Mouse (Mus musculus) kidney, adult 2 months (tissue): Measurements from ENCODE around the gene Gzmd.

Experiments
- CTCF ChIP-seq: fragments of 200-500 bp; conservative IDR thresholded peaks from 2 replicates; pipeline ENCODE4 v1.5.1; 2011; ENCODE audit warnings: low read depth, mild to moderate bottlenecking, control low read depth, low read length, moderate library complexity, mixed read lengths; ENCODE audit not compliant: insufficient read depth, insufficient read length
- POLR2A ChIP-seq: fragments of 200-500 bp; IDR thresholded peaks from one replicate; pipeline ENCODE4 v1.6.1; 2011; ENCODE audit warnings: low read depth, low read length, control low read depth

GRCm38 (mm10) chr14:56085167-56085566 is 47.2 kb downstream of the Gzmd start, which contains the start of gene Mcpt8:
- TF ChIP-seq POLR2A: no peak
- no peak for TF ChIP-seq CTCF
